Mouse (Mus musculus): ENCODE data around the gene Fos. TPM values are rescaled to one million over a fixed set of nuclear protein-coding genes. Genes with fewer than 3 reads are reported as not detected.

Gene Fos
- polyA plus RNA-seq, 1 experiment, result 12.1 TPM

- 95% methylated on average over 10 of the region's 10 CpGs for WGBS
- TF ChIP-seq POLR2A (IDR thresholded peaks at IDR 0.05; ENCODE audit: control insufficient read depth, extremely low read depth, insufficient read depth, low read length, poor library complexity) (no peak), CTCF (IDR thresholded peaks at IDR 0.05; ENCODE audit: borderline replicate concordance, control insufficient read depth, extremely low read depth, insufficient read depth, low read length, poor library complexity) (no peak)
- no peak overlapping the region for H3K27ac ChIP-seq (ENCODE audit: control insufficient read depth, insufficient read depth, low read length)
These were observed 16.6 kb downstream of the Fos start for GRCm38 (mm10) chr12:85490096-85490820.

GRCm38 (mm10) chr12:85490991-85491390 is 17.3 kb downstream of the Fos start:
- no peak for DNase-seq
- Histone ChIP-seq H3K4me3 (ENCODE audit: control insufficient read depth, insufficient read depth, low read length) (no peak overlapping the region), H3K27ac (ENCODE audit: control insufficient read depth, insufficient read depth, low read length) (no peak overlapping the region), H3K36me3 (ENCODE audit: control insufficient read depth, insufficient read depth, low read length) (no peaks in the 10 kb centered on the region), H3K4me1 (replicated peaks; ENCODE audit: control insufficient read depth, insufficient read depth, low read length) (peaks cover 12% of the 10 kb centered on the region), H3K27me3 (ENCODE audit: control insufficient read depth, insufficient read depth, low read length) (peaks cover 5% of the 10 kb centered on the region; the same call in 1 of the 2 replicates)
- 93% methylated on average over 1 of the region's 1 CpGs for WGBS
- TF ChIP-seq CTCF (IDR thresholded peaks at IDR 0.05; ENCODE audit: borderline replicate concordance, control insufficient read depth, extremely low read depth, insufficient read depth, low read length, poor library complexity), result no peak
- no peak for TF ChIP-seq POLR2A (IDR thresholded peaks at IDR 0.05; ENCODE audit: control insufficient read depth, extremely low read depth, insufficient read depth, low read length, poor library complexity)

More at GRCm38 (mm10) chr12:85490096-85490820, 16.6 kb downstream of the Fos start:
- no peak overlapping the region for H3K4me3 ChIP-seq (ENCODE audit: control insufficient read depth, insufficient read depth, low read length)
- H3K36me3 ChIP-seq (ENCODE audit: control insufficient read depth, insufficient read depth, low read length), result no peaks in the 10 kb centered on the region
- no peak for DNase-seq
- peaks cover 5% of the 10 kb centered on the region; the same call in 1 of the 2 replicates for H3K27me3 ChIP-seq (ENCODE audit: control insufficient read depth, insufficient read depth, low read length)
- peaks cover 12% of the 10 kb centered on the region for H3K4me1 ChIP-seq (replicated peaks; ENCODE audit: control insufficient read depth, insufficient read depth, low read length)

GRCm38 (mm10) chr12:85492084-85492645 is 18.5 kb downstream of the Fos start:
- peak; percentile 54 for DNase-seq
- peak; percentile 76; the same call in 1 of the 2 replicates for TF ChIP-seq CTCF (IDR thresholded peaks at IDR 0.05; ENCODE audit: borderline replicate concordance, control insufficient read depth, extremely low read depth, insufficient read depth, low read length, poor library complexity)
- TF ChIP-seq POLR2A (IDR thresholded peaks at IDR 0.05; ENCODE audit: control insufficient read depth, extremely low read depth, insufficient read depth, low read length, poor library complexity), result no peak
- no peak overlapping the region for H3K4me3 ChIP-seq (ENCODE audit: control insufficient read depth, insufficient read depth, low read length)
- H3K27me3 ChIP-seq (ENCODE audit: control insufficient read depth, insufficient read depth, low read length), result no peaks in the 10 kb centered on the region
- H3K4me1 ChIP-seq (replicated peaks; ENCODE audit: control insufficient read depth, insufficient read depth, low read length), result peaks cover 4% of the 10 kb centered on the region; the same call in 1 of the 2 replicates
- WGBS, result 26% methylated on average over 16 of the region's 16 CpGs
- H3K27ac ChIP-seq (ENCODE audit: control insufficient read depth, insufficient read depth, low read length), result no peak overlapping the region
- H3K36me3 ChIP-seq (ENCODE audit: control insufficient read depth, insufficient read depth, low read length), result no peaks in the 10 kb centered on the region

GRCm38 (mm10) chr12:85496336-85496735 is 22.6 kb downstream of the Fos start:
- H3K4me1 ChIP-seq (replicated peaks; ENCODE audit: control insufficient read depth, insufficient read depth, low read length), result peaks cover 14% of the 10 kb centered on the region
- 91% methylated on average over 7 of the region's 7 CpGs for WGBS
- no peak overlapping the region for H3K27ac ChIP-seq (ENCODE audit: control insufficient read depth, insufficient read depth, low read length)
- no peak overlapping the region for H3K4me3 ChIP-seq (ENCODE audit: control insufficient read depth, insufficient read depth, low read length)
- H3K36me3 ChIP-seq (ENCODE audit: control insufficient read depth, insufficient read depth, low read length), result no peaks in the 10 kb centered on the region
- no peak for TF ChIP-seq POLR2A (IDR thresholded peaks at IDR 0.05; ENCODE audit: control insufficient read depth, extremely low read depth, insufficient read depth, low read length, poor library complexity)
- TF ChIP-seq CTCF (IDR thresholded peaks at IDR 0.05; ENCODE audit: borderline replicate concordance, control insufficient read depth, extremely low read depth, insufficient read depth, low read length, poor library complexity), result no peak
- H3K27me3 ChIP-seq (ENCODE audit: control insufficient read depth, insufficient read depth, low read length), result no peaks in the 10 kb centered on the region
- no peak for DNase-seq

- Histone ChIP-seq H3K36me3 (ENCODE audit: control insufficient read depth, insufficient read depth, low read length) (no peaks in the 10 kb centered on the region), H3K27me3 (ENCODE audit: control insufficient read depth, insufficient read depth, low read length) (no peaks in the 10 kb centered on the region), H3K4me1 (replicated peaks; ENCODE audit: control insufficient read depth, insufficient read depth, low read length) (peaks cover 14% of the 10 kb centered on the region), H3K4me3 (ENCODE audit: control insufficient read depth, insufficient read depth, low read length) (no peak overlapping the region), H3K27ac (ENCODE audit: control insufficient read depth, insufficient read depth, low read length) (no peak overlapping the region)
- 14% methylated on average over 7 of the region's 7 CpGs for WGBS
- DNase-seq, result peak; percentile 76
- TF ChIP-seq POLR2A (IDR thresholded peaks at IDR 0.05; ENCODE audit: control insufficient read depth, extremely low read depth, insufficient read depth, low read length, poor library complexity) (no peak), CTCF (IDR thresholded peaks at IDR 0.05; ENCODE audit: borderline replicate concordance, control insufficient read depth, extremely low read depth, insufficient read depth, low read length, poor library complexity) (peak; percentile 41; the same call in 1 of the 2 replicates)
These were observed 23.1 kb downstream of the Fos start for GRCm38 (mm10) chr12:85496755-85497154.

- Histone ChIP-seq H3K4me3 (ENCODE audit: control insufficient read depth, insufficient read depth, low read length) (no peak overlapping the region), H3K27me3 (ENCODE audit: control insufficient read depth, insufficient read depth, low read length) (no peaks in the 10 kb centered on the region), H3K4me1 (replicated peaks; ENCODE audit: control insufficient read depth, insufficient read depth, low read length) (peaks cover 14% of the 10 kb centered on the region), H3K27ac (ENCODE audit: control insufficient read depth, insufficient read depth, low read length) (peak overlapping the region; percentile 29), H3K36me3 (ENCODE audit: control insufficient read depth, insufficient read depth, low read length) (no peaks in the 10 kb centered on the region)
- DNase-seq, result no peak
- WGBS, result 36% methylated on average over 11 of the region's 11 CpGs
- TF ChIP-seq CTCF (IDR thresholded peaks at IDR 0.05; ENCODE audit: borderline replicate concordance, control insufficient read depth, extremely low read depth, insufficient read depth, low read length, poor library complexity), result no peak
- no peak for TF ChIP-seq POLR2A (IDR thresholded peaks at IDR 0.05; ENCODE audit: control insufficient read depth, extremely low read depth, insufficient read depth, low read length, poor library complexity)
These were observed 23.8 kb downstream of the Fos start for GRCm38 (mm10) chr12:85497310-85498135.
